8 mouse cellular contexts compared by ENCODE assay signal in the genomic region with DNA sequence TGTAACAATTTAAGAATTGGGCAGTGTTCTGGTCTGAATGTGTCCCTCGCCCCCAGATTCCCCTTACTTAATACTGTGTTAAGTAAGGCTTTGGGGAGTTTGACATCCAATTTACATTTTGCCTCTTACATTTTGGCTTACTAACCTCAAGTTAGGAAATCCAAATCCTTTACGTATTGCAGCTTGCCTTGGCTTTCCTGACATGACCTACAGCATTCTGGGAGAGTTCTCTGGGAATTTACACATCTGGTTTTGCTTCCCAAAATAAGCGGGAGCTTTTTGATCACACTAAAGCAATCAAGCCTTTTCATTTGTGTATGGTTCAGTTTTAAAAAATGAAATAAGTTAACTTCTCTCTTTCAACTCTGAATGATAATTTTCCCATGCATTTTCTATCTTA. TPM values are rescaled to one million over a fixed set of nuclear protein-coding genes. Genes with fewer than 3 reads are reported as not detected.
DNase-seq lines count a peak whose midpoint lies in the region; ATAC-seq and TF ChIP-seq lines count a peak whose summit lies in the region.

No protein-coding gene starts in this region.

- no peaks in the 10 kb centered on the region for H3K9me3 ChIP-seq in heart, postnatal 0 days (replicated peaks; ENCODE audit: control insufficient read depth, low read length)
- H3K9me3 ChIP-seq in embryonic facial prominence, embryonic 10.5 days = no peaks in the 10 kb centered on the region
- no peaks in the 10 kb centered on the region for H3K9me3 ChIP-seq in hindbrain, embryonic 11.5 days (ENCODE audit: control insufficient read depth, low read length)
- H3K9me3 ChIP-seq in liver, postnatal 0 days (ENCODE audit: low read length) = no peaks in the 10 kb centered on the region

- no peak for TF ChIP-seq EP300 in heart, postnatal 0 days (IDR thresholded peaks at IDR 0.05; ENCODE audit: low read depth)
- no peak for TF ChIP-seq EP300 in liver, postnatal 0 days (IDR thresholded peaks at IDR 0.05; ENCODE audit: low read depth)

- TF ChIP-seq CTCF in heart, postnatal 0 days (IDR thresholded peaks at IDR 0.05; ENCODE audit: low read depth) = no peak
- TF ChIP-seq CTCF in liver, postnatal 0 days (IDR thresholded peaks at IDR 0.05; ENCODE audit: low read depth) = no peak
- no peak for TF ChIP-seq CTCF in lung, adult 2 months (IDR thresholded peaks at IDR 0.05; ENCODE audit: insufficient read depth, low read length)

- peaks cover 15% of the 10 kb centered on the region for H3K4me1 ChIP-seq in heart, postnatal 0 days (ENCODE audit: control insufficient read depth, insufficient read depth)
- peaks cover 35% of the 10 kb centered on the region for H3K4me1 ChIP-seq in embryonic facial prominence, embryonic 10.5 days
- H3K4me1 ChIP-seq in hindbrain, embryonic 11.5 days (replicated peaks; ENCODE audit: control insufficient read depth, insufficient read depth, low read length) = 0 out of 2 replicates have a peak, but pooled peaks cover 2% of the 10 kb centered on the region
- peaks cover 13% of the 10 kb centered on the region for H3K4me1 ChIP-seq in liver, postnatal 0 days (ENCODE audit: insufficient read depth)
- H3K4me1 ChIP-seq in lung, adult 2 months (ENCODE audit: control insufficient read depth, insufficient read depth, low read length) = peaks cover 2% of the 10 kb centered on the region

- DNase-seq in heart, postnatal 0 days (ENCODE audit: low spot score) = no peak
- no peak for DNase-seq in heart, adult 9 months (ENCODE audit: low spot score in 2 of 2)
- DNase-seq in embryonic facial prominence, embryonic 10.5 days (ENCODE audit: low spot score) = no peak
- DNase-seq in hindbrain, embryonic 11.5 days (ENCODE audit: low spot score) = peak; percentile 12
- DNase-seq in liver, postnatal 0 days = no peak
- DNase-seq in retina, postnatal 1 day = no peak
- DNase-seq in lung, adult 2 months = no peak
- no peak for DNase-seq in layer of hippocampus, adult 9-11 months

- H3K9ac ChIP-seq in heart, postnatal 0 days (replicated peaks; ENCODE audit: low read depth, low read length) = peak overlapping the region; percentile 70; the same call in 1 of the 2 replicates
- H3K9ac ChIP-seq in hindbrain, embryonic 11.5 days (ENCODE audit: low read depth, low read length) = no peak overlapping the region
- no peak overlapping the region for H3K9ac ChIP-seq in liver, postnatal 0 days (replicated peaks)

- no peak for TF ChIP-seq POLR2A in lung, adult 2 months (IDR thresholded peaks at IDR 0.05; ENCODE audit: borderline replicate concordance, extremely low read depth, low read depth, low read length)

- no peak for ATAC-seq in heart, postnatal 0 days (ENCODE audit: insufficient read depth, low read depth)
- no peak for ATAC-seq in hindbrain, embryonic 11.5 days (ENCODE audit: low FRiP score)
- no peak for ATAC-seq in liver, postnatal 0 days

- no peaks in the 10 kb centered on the region for H3K27me3 ChIP-seq in heart, postnatal 0 days (ENCODE audit: control insufficient read depth, insufficient read depth, low read length)
- peaks cover 52% of the 10 kb centered on the region for H3K27me3 ChIP-seq in embryonic facial prominence, embryonic 10.5 days (replicated peaks; ENCODE audit: low read depth, poor library complexity, severe bottlenecking)
- H3K27me3 ChIP-seq in hindbrain, embryonic 11.5 days (ENCODE audit: control insufficient read depth, insufficient read depth, low read length) = peaks cover 24% of the 10 kb centered on the region
- peaks cover 13% of the 10 kb centered on the region for H3K27me3 ChIP-seq in liver, postnatal 0 days (ENCODE audit: insufficient read depth, low read length)

- H3K27ac ChIP-seq in heart, postnatal 0 days (ENCODE audit: low read depth) = peak overlapping the region; percentile 94
- no peak overlapping the region for H3K27ac ChIP-seq in embryonic facial prominence, embryonic 10.5 days (replicated peaks)
- no peak overlapping the region for H3K27ac ChIP-seq in hindbrain, embryonic 11.5 days (ENCODE audit: low read depth, low read length)
- no peak overlapping the region for H3K27ac ChIP-seq in liver, postnatal 0 days (ENCODE audit: low read depth)

- WGBS in heart, postnatal 0 days = 39% methylated on average over 3 of the region's 3 CpGs
- 29% methylated on average over 3 of the region's 3 CpGs for WGBS in embryonic facial prominence, embryonic 10.5 days
- WGBS in hindbrain, embryonic 11.5 days = 44% methylated on average over 3 of the region's 3 CpGs
- WGBS in liver, postnatal 0 days (ENCODE audit: insufficient replicate concordance) = 39% methylated on average over 3 of the region's 3 CpGs
- 52% methylated on average over 3 of the region's 3 CpGs for WGBS in lung, adult 2 months

- H3K4me2 ChIP-seq in heart, postnatal 0 days (ENCODE audit: low read depth, low read length) = peak overlapping the region; percentile 98
- H3K4me2 ChIP-seq in hindbrain, embryonic 11.5 days (replicated peaks; ENCODE audit: low read depth, low read length) = peak overlapping the region; percentile 90; the same call in 1 of the 2 replicates
- H3K4me2 ChIP-seq in liver, postnatal 0 days (ENCODE audit: low read depth, low read length) = peak overlapping the region; percentile 91

- H3K36me3 ChIP-seq in heart, postnatal 0 days (replicated peaks; ENCODE audit: control insufficient read depth, insufficient read depth, low read length) = no peaks in the 10 kb centered on the region
- no peaks in the 10 kb centered on the region for H3K36me3 ChIP-seq in embryonic facial prominence, embryonic 10.5 days (replicated peaks)
- no peaks in the 10 kb centered on the region for H3K36me3 ChIP-seq in hindbrain, embryonic 11.5 days (ENCODE audit: control insufficient read depth, insufficient read depth, low read length)
- H3K36me3 ChIP-seq in liver, postnatal 0 days (replicated peaks; ENCODE audit: insufficient read depth, low read length) = no peaks in the 10 kb centered on the region

- peak overlapping the region; percentile 73 for H3K4me3 ChIP-seq in heart, postnatal 0 days (ENCODE audit: low read depth, low read length)
- H3K4me3 ChIP-seq in embryonic facial prominence, embryonic 10.5 days = peak overlapping the region; percentile 73
- H3K4me3 ChIP-seq in hindbrain, embryonic 11.5 days (ENCODE audit: low read depth, low read length) = no peak overlapping the region
- peak overlapping the region; percentile 67 for H3K4me3 ChIP-seq in liver, postnatal 0 days (ENCODE audit: low read depth, low read length)
- H3K4me3 ChIP-seq in lung, adult 2 months (replicated peaks; ENCODE audit: extremely low read depth, low read depth, low read length) = no peak overlapping the region

RNA-seq across cellular contexts. Expression of a gene that starts 1.3 kb away (rescaled TPM):
- 10.7 and 10.8 TPM in 2 replicates for total RNA-seq in heart, postnatal 0 days (2014; rRNA removed; ENCODE audit: low replicate concordance)
- polyA plus RNA-seq in heart, postnatal 0 days (2015; fragmentation: Nextera tagmentation; extraction: Ambion mirVana) = 2.2 and 2.5 TPM in 2 replicates
- polyA plus RNA-seq in embryonic facial prominence, embryonic 10.5 days (2016; fragmentation: Nextera tagmentation; extraction: Ambion mirVana) = 0.86 and 1.4 TPM in 2 replicates
- 0.66 and 1.3 TPM in 2 replicates for polyA plus RNA-seq in hindbrain, embryonic 11.5 days (2014; fragmentation: Nextera tagmentation; extraction: Ambion mirVana)
- polyA plus RNA-seq in liver, postnatal 0 days (2015; fragmentation: Nextera tagmentation; extraction: Ambion mirVana) = 1.1 and 1.4 TPM in 2 replicates
- 6.4 and 9.5 TPM in 2 replicates for polyA plus RNA-seq in lung, adult 2 months (2012; rRNA removed)

RNA-seq across cellular contexts. Expression of a gene that starts 25.5 kb away (rescaled TPM):
- total RNA-seq in heart, postnatal 0 days (2014; rRNA removed; ENCODE audit: low replicate concordance) = 21.8 and 24.2 TPM in 2 replicates
- polyA plus RNA-seq in heart, postnatal 0 days (2015; fragmentation: Nextera tagmentation; extraction: Ambion mirVana) = 43.5 and 46.7 TPM in 2 replicates
- 22.6 and 24.8 TPM in 2 replicates for polyA plus RNA-seq in embryonic facial prominence, embryonic 10.5 days (2016; fragmentation: Nextera tagmentation; extraction: Ambion mirVana)
- polyA plus RNA-seq in hindbrain, embryonic 11.5 days (2014; fragmentation: Nextera tagmentation; extraction: Ambion mirVana) = 32.5 and 34.1 TPM in 2 replicates
- polyA plus RNA-seq in liver, postnatal 0 days (2015; fragmentation: Nextera tagmentation; extraction: Ambion mirVana) = 51.4 and 58.5 TPM in 2 replicates
- 24.9 and 36.7 TPM in 2 replicates for polyA plus RNA-seq in lung, adult 2 months (2012; rRNA removed)

Comparison
In these comparisons a context has a peak if more than half of its experiments do, and no peak if none do; other contexts are left out.
1. H3K4me3 ChIP-seq: peak in heart, postnatal 0 days (single experiment), embryonic facial prominence, embryonic 10.5 days (single experiment) and liver, postnatal 0 days (single experiment); none in hindbrain, embryonic 11.5 days (single experiment) and lung, adult 2 months (single experiment).
2. Peak in every context shown above with its lines, with median percentiles within 50 percentile points of each other: H3K4me2 ChIP-seq.